Mouse (Mus musculus): ENCODE data around the gene Odf3l2. TPM values are rescaled to one million over a fixed set of nuclear protein-coding genes. Genes with fewer than 3 reads are reported as not detected.

Odf3l2 gene
- total RNA-seq, 1 experiment from 2014 or later = not detected

Other genes with a start within 250 kb of the Odf3l2 start
- not detected in 2 replicates for gene Vmn2r83, start 177.0 kb downstream of the Odf3l2 start, total RNA-seq (2021)
- gene Plpp2, start 111.9 kb downstream of the Odf3l2 start, total RNA-seq (2021) = 28.3 and 32.1 TPM in 2 replicates
- 33.6 and 46.1 TPM in 2 replicates for gene Mier2, start 90.5 kb downstream of the Odf3l2 start, total RNA-seq (2021)
- gene Theg, start 58.4 kb downstream of the Odf3l2 start, total RNA-seq (2021) = not detected in 2 replicates
- 0.09 TPM in 1 of 2 replicates, not detected in the other for gene C2cd4c, start 31.7 kb downstream of the Odf3l2 start, total RNA-seq (2021)
- 3.5 and 4.4 TPM in 2 replicates for gene Shc2, start 7.8 kb downstream of the Odf3l2 start, total RNA-seq (2021)
- not detected in 2 replicates for gene Madcam1, start 18.8 kb upstream of the Odf3l2 start, total RNA-seq (2021)
- gene Tpgs1, start 23.6 kb upstream of the Odf3l2 start, total RNA-seq (2021) = 35.0 and 36.5 TPM in 2 replicates
- gene Cdc34, start 36.5 kb upstream of the Odf3l2 start, total RNA-seq (2021) = 78.6 and 89.8 TPM in 2 replicates
- gene Gzmm, start 43.3 kb upstream of the Odf3l2 start, total RNA-seq (2021) = 1.2 and 1.6 TPM in 2 replicates
- gene Bsg, start 58.8 kb upstream of the Odf3l2 start, total RNA-seq (2021) = 522 and 531 TPM in 2 replicates
- 5.4 and 7.7 TPM in 2 replicates for gene Hcn2, start 70.9 kb upstream of the Odf3l2 start, total RNA-seq (2021)
- gene Polrmt, start 100.8 kb upstream of the Odf3l2 start, total RNA-seq (2021) = 70.4 and 74.1 TPM in 2 replicates
- not detected in 2 replicates for gene Fgf22, start 109.3 kb upstream of the Odf3l2 start, total RNA-seq (2021)
- 59.5 and 63.8 TPM in 2 replicates for gene Rnf126, start 121.2 kb upstream of the Odf3l2 start, total RNA-seq (2021)
- 8.5 and 10.6 TPM in 2 replicates for gene Fstl3, start 131.5 kb upstream of the Odf3l2 start, total RNA-seq (2021)
- gene Prss57, start 145.2 kb upstream of the Odf3l2 start, total RNA-seq (2021) = not detected in 2 replicates
- 57.1 and 99.3 TPM in 2 replicates for gene Palm, start 147.8 kb upstream of the Odf3l2 start, total RNA-seq (2021)
- 0.64 and 1.00 TPM in 2 replicates for gene Misp, start 175.3 kb upstream of the Odf3l2 start, total RNA-seq (2021)
- 224 and 249 TPM in 2 replicates for gene Ptbp1, start 208.7 kb upstream of the Odf3l2 start, total RNA-seq (2021)
- not detected in 2 replicates for gene Prtn3, start 228.7 kb upstream of the Odf3l2 start, total RNA-seq (2021)
- gene Plppr3, start 228.9 kb upstream of the Odf3l2 start, total RNA-seq (2021) = 0.49 and 1.2 TPM in 2 replicates
- not detected in 2 replicates for gene Elane, start 240.5 kb upstream of the Odf3l2 start, total RNA-seq (2021)
- gene Cfd, start 245.1 kb upstream of the Odf3l2 start, total RNA-seq (2021) = 420 and 469 TPM in 2 replicates